15 mouse cellular contexts compared by ENCODE assay signal in genomic region chr1:175426393-175426792, GRCm38 (mm10).
"Had no signal": no experiment of that assay in that cellular context is flagged by ENCODE, and none has a peak within 500 bp of the region (broad histone marks: within the 10 kb centered on the region; RNA-seq: fewer than 3 reads in every experiment).

No protein-coding gene starts in this region.

- H3K4me3 ChIP-seq: kidney, embryonic 15.5 days; left cerebral cortex, adult 2 months; liver, embryonic 13.5 days; myocyte; neural tube, embryonic 13.5 days had no signal

- H3K27ac ChIP-seq: kidney, embryonic 15.5 days; left cerebral cortex, adult 2 months; liver, embryonic 13.5 days; neural tube, embryonic 13.5 days had no signal

- H3K4me1 ChIP-seq: kidney, embryonic 15.5 days; liver, embryonic 13.5 days had no signal

- H3K27me3 ChIP-seq: kidney, embryonic 15.5 days; liver, embryonic 13.5 days; neural tube, embryonic 13.5 days had no signal

- H3K9me3 ChIP-seq: kidney, embryonic 15.5 days; liver, embryonic 13.5 days; neural tube, embryonic 13.5 days had no signal

- H3K9ac ChIP-seq: kidney, embryonic 15.5 days; liver, embryonic 13.5 days; neural tube, embryonic 13.5 days had no signal

- H3K4me2 ChIP-seq: kidney, embryonic 15.5 days; liver, embryonic 13.5 days; neural tube, embryonic 13.5 days had no signal

- DNase-seq: kidney, adult 11 months; kidney, adult 8-10 months; kidney, postnatal 10 days; kidney, postnatal 36 days; layer of hippocampus, postnatal 36 days; liver, embryonic 13.5 days; lung, adult 2 months; lung, postnatal 14 days; lung, postnatal 4 days; thymus, adult 18-20 months; thymus, postnatal 36 days had no signal

- H3K36me3 ChIP-seq: kidney, embryonic 15.5 days; liver, embryonic 13.5 days; neural tube, embryonic 13.5 days had no signal
